Mouse (Mus musculus): Measurements from ENCODE around the gene Prr29.

DNA sequence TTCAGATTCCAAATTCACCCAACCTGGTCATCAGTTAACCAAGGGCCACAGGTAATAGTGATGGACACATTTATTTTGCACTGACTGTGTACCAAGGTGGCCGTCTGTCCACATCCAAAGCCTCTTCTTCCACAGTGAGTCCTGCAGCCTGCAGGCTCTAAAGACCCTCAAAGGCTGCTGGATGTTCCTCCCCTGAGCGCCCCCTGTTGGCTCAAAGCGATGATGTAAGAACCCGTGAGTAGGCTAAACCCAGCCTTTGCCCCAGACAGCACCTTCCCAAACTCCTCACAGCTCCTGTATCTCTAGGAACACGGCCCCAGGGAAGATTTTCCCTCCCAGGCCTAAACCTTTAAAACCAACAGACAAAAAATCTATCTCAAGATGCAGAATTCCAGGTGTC lies 5.9 kb upstream of the Prr29 start:
- TF ChIP-seq CTCF (IDR thresholded peaks at IDR 0.05; ENCODE audit: control insufficient read depth, insufficient read depth, insufficient read length) (no peak), MAX (IDR thresholded peaks at IDR 0.05) (no peak), CEBPB (IDR thresholded peaks at IDR 0.05; ENCODE audit: low read depth) (no peak), USF1 (IDR thresholded peaks at IDR 0.05; ENCODE audit: low read depth) (no peak), MYOD1 (IDR thresholded peaks at IDR 0.05; ENCODE audit: control insufficient read depth, insufficient read length, low read depth) (no peak), MYOG (IDR thresholded peaks at IDR 0.05; ENCODE audit: control insufficient read depth, extremely low read depth, insufficient read length) (no peak), FOSL1 (IDR thresholded peaks at IDR 0.05; ENCODE audit: insufficient read depth, low read length, poor library complexity, severe bottlenecking) (no peak)
